Mouse (Mus musculus) stomach, embryonic 15.5 days (tissue): Measurements from ENCODE around the gene Tnfrsf13c. TPM values are rescaled to one million over a fixed set of nuclear protein-coding genes. Genes with fewer than 3 reads are reported as not detected.
A peak's percentile ranks its signal among the peaks of the same experiment; 100 is the strongest.
"Not testable (repeated sequence)": the region's sequence is repeated elsewhere in the genome, so short reads cannot be mapped to it uniquely, and the experiment has no call there.

Source experiments
- ATAC-seq: fragments of 200-750 bp; cut with Nextera tagmentation; 2 replicates; pipeline ENCODE4 v1.8.0; 2017; ENCODE audit warnings: low read depth, moderate number of reproducible peaks, moderate TSS enrichment; ENCODE audit not compliant: insufficient read depth, low FRiP score
- H3K27ac ChIP-seq: fragments of 300-500 bp; sonication (generic); 2 replicates; pipeline ENCODE4 v1.5.1; 2015; ENCODE audit warnings: mild to moderate bottlenecking, inconsistent platforms
- H3K27me3 ChIP-seq: fragments of 300-500 bp; sonication (generic); replicated peaks from 2 replicates; pipeline ENCODE4 v1.6.1; 2015; ENCODE audit warnings: inconsistent platforms
- H3K36me3 ChIP-seq: fragments of 300-500 bp; sonication (generic); 2 replicates; pipeline ENCODE4 v1.6.1; 2015; ENCODE audit warnings: inconsistent platforms
- H3K4me1 ChIP-seq: fragments of 300-500 bp; sonication (generic); 2 replicates; pipeline ENCODE4 v1.6.1; 2015; ENCODE audit warnings: inconsistent platforms
- H3K4me2 ChIP-seq: fragments of 300-500 bp; sonication (generic); 2 replicates; pipeline ENCODE4 v1.6.1; 2015; ENCODE audit warnings: mild to moderate bottlenecking, inconsistent platforms
- H3K4me3 ChIP-seq: fragments of 300-500 bp; sonication (generic); replicated peaks from 2 replicates; pipeline ENCODE4 v1.5.1; 2015; ENCODE audit warnings: inconsistent platforms
- H3K9ac ChIP-seq: fragments of 300-500 bp; sonication (generic); 2 replicates; pipeline ENCODE4 v1.6.1; 2015; ENCODE audit warnings: inconsistent platforms
- H3K9me3 ChIP-seq: fragments of 300-500 bp; sonication (generic); 2 replicates; pipeline ENCODE4 v1.6.1; 2016; ENCODE audit warnings: inconsistent platforms
- WGBS: fragments of 180-500 bp; shearing (Covaris S2); methylation state at CpG from one replicate; pipeline ENCODE4 v1.1.7; 2015; 5-methylcytosine and 5-hydroxymethylcytosine counted together
- polyA plus RNA-seq: library from polyadenylated mRNA; unstranded; fragments of >200 nt; fragmentation: Nextera tagmentation; extraction: Ambion mirVana; gene quantifications from 2 replicates; pipeline ENCODE4 v1.2.1, GENCODE M21; 2015

Tnfrsf13c gene
- polyA plus RNA-seq, 1 experiment from 2014 or later, result 0.13 TPM

GRCm38 (mm10) chr15:82247131-82247776, 23.1 kb upstream of the Tnfrsf13c start:
- no peak for ATAC-seq
- Histone ChIP-seq H3K4me3 (no peak overlapping the region), H3K9ac (no peak overlapping the region), H3K4me2 (no peak overlapping the region), H3K4me1 (peaks cover 9% of the 10 kb centered on the region), H3K36me3 (no peaks in the 10 kb centered on the region), H3K9me3 (no peaks in the 10 kb centered on the region), H3K27me3 (no peaks in the 10 kb centered on the region), H3K27ac (no peak overlapping the region)
- WGBS, result 72% methylated on average over 3 of the region's 3 CpGs

GRCm38 (mm10) chr15:82244805-82245161, 20.6 kb upstream of the Tnfrsf13c start:
- 21% methylated on average over 9 of the region's 9 CpGs for WGBS
- Histone ChIP-seq H3K4me2 (peak overlapping the region; percentile 98), H3K9ac (peak overlapping the region; percentile 43; the same call in 1 of the 2 replicates), H3K4me3 (peak overlapping the region; percentile 76)
- not testable (repeated sequence) for H3K27me3 ChIP-seq, H3K9me3 ChIP-seq, H3K4me1 ChIP-seq, H3K27ac ChIP-seq, H3K36me3 ChIP-seq, ATAC-seq

GRCm38 (mm10) chr15:82244115-82244804, 20.1 kb upstream of the Tnfrsf13c start, which contains the start of gene Cenpm:
Gene Cenpm, minus strand, starts transcription at chr15:82244748.
- no peaks in the 10 kb centered on the region for H3K36me3 ChIP-seq
- peak; percentile 97 for ATAC-seq
- WGBS, result under 1% methylated on average over 65 of the region's 65 CpGs
- no peaks in the 10 kb centered on the region for H3K27me3 ChIP-seq
- peak within 1 kb of the TSS; percentile 76 for H3K4me3 ChIP-seq
- peak within 1 kb of the TSS; percentile 98 for H3K4me2 ChIP-seq
- peak within 1 kb of the TSS; percentile 43 for H3K9ac ChIP-seq
- peak within 1 kb of the TSS; percentile 72 for H3K27ac ChIP-seq
- peaks cover 9% of the 10 kb centered on the region for H3K4me1 ChIP-seq
- no peaks in the 10 kb centered on the region for H3K9me3 ChIP-seq

GRCm38 (mm10) chr15:82243742-82244114, 19.6 kb upstream of the Tnfrsf13c start:
- peak overlapping the region; percentile 43 for H3K9ac ChIP-seq
- H3K27ac ChIP-seq, result peak overlapping the region; percentile 49
- peaks cover 9% of the 10 kb centered on the region for H3K4me1 ChIP-seq
- H3K27me3 ChIP-seq, result no peaks in the 10 kb centered on the region
- H3K4me2 ChIP-seq, result peak overlapping the region; percentile 98
- H3K9me3 ChIP-seq, result no peaks in the 10 kb centered on the region
- H3K36me3 ChIP-seq, result no peaks in the 10 kb centered on the region
- WGBS, result 1% methylated on average over 12 of the region's 12 CpGs
- ATAC-seq, result no peak; the same call in 1 of the 2 replicates
- peak overlapping the region; percentile 76 for H3K4me3 ChIP-seq

- 67% methylated on average over 3 of the region's 3 CpGs for WGBS
- no peak for ATAC-seq
- H3K9me3 ChIP-seq, result no peaks in the 10 kb centered on the region
- peak overlapping the region; percentile 76 for H3K4me3 ChIP-seq
- H3K27ac ChIP-seq, result no peak overlapping the region
- H3K36me3 ChIP-seq, result no peaks in the 10 kb centered on the region
- peak overlapping the region; percentile 98 for H3K4me2 ChIP-seq
- peaks cover 9% of the 10 kb centered on the region for H3K4me1 ChIP-seq
- H3K27me3 ChIP-seq, result no peaks in the 10 kb centered on the region
- H3K9ac ChIP-seq, result peak overlapping the region; percentile 43; the same call in 1 of the 2 replicates
Measured at GRCm38 (mm10) chr15:82243311-82243710, 19.1 kb upstream of the Tnfrsf13c start.

- Histone ChIP-seq H3K27me3 (no peaks in the 10 kb centered on the region), H3K9me3 (no peaks in the 10 kb centered on the region), H3K4me2 (no peak overlapping the region), H3K4me1 (no peaks in the 10 kb centered on the region), H3K27ac (no peak overlapping the region), H3K4me3 (no peak overlapping the region), H3K9ac (no peak overlapping the region), H3K36me3 (no peaks in the 10 kb centered on the region)
- ATAC-seq, result peak; percentile 65; the same call in 1 of the 2 replicates
- 16% methylated on average over 5 of the region's 5 CpGs for WGBS
Measured at GRCm38 (mm10) chr15:82236565-82236964, 12.4 kb upstream of the Tnfrsf13c start.

GRCm38 (mm10) chr15:82235661-82236060, 11.5 kb upstream of the Tnfrsf13c start:
- H3K27me3 ChIP-seq, result no peaks in the 10 kb centered on the region
- ATAC-seq, result no peak
- WGBS, result 62% methylated on average over 10 of the region's 10 CpGs
- no peak overlapping the region for H3K4me3 ChIP-seq
- no peaks in the 10 kb centered on the region for H3K4me1 ChIP-seq
- H3K27ac ChIP-seq, result no peak overlapping the region
- H3K9ac ChIP-seq, result no peak overlapping the region
- no peak overlapping the region for H3K4me2 ChIP-seq
- no peaks in the 10 kb centered on the region for H3K36me3 ChIP-seq
- H3K9me3 ChIP-seq, result no peaks in the 10 kb centered on the region

GRCm38 (mm10) chr15:82232651-82233050, 8.5 kb upstream of the Tnfrsf13c start:
- no peak overlapping the region for H3K4me3 ChIP-seq
- no peaks in the 10 kb centered on the region for H3K9me3 ChIP-seq
- H3K36me3 ChIP-seq, result no peaks in the 10 kb centered on the region
- H3K4me1 ChIP-seq, result no peaks in the 10 kb centered on the region
- no peaks in the 10 kb centered on the region for H3K27me3 ChIP-seq
- no peak for ATAC-seq
- no peak overlapping the region for H3K4me2 ChIP-seq
- 72% methylated on average over 4 of the region's 4 CpGs for WGBS
- H3K27ac ChIP-seq, result no peak overlapping the region
- no peak overlapping the region for H3K9ac ChIP-seq

GRCm38 (mm10) chr15:82231591-82232378, 7.6 kb upstream of the Tnfrsf13c start:
- no peaks in the 10 kb centered on the region for H3K27me3 ChIP-seq
- no peak overlapping the region for H3K27ac ChIP-seq
- no peak for ATAC-seq
- no peaks in the 10 kb centered on the region for H3K36me3 ChIP-seq
- 58% methylated on average over 11 of the region's 11 CpGs for WGBS
- no peak overlapping the region for H3K4me3 ChIP-seq
- H3K9me3 ChIP-seq, result no peaks in the 10 kb centered on the region
- no peak overlapping the region for H3K4me2 ChIP-seq
- no peak overlapping the region for H3K9ac ChIP-seq
- H3K4me1 ChIP-seq, result no peaks in the 10 kb centered on the region

GRCm38 (mm10) chr15:82231100-82231499, 6.9 kb upstream of the Tnfrsf13c start:
- Histone ChIP-seq H3K4me3 (no peak overlapping the region), H3K27me3 (no peaks in the 10 kb centered on the region), H3K4me1 (no peaks in the 10 kb centered on the region), H3K27ac (no peak overlapping the region), H3K9me3 (no peaks in the 10 kb centered on the region), H3K4me2 (no peak overlapping the region), H3K9ac (no peak overlapping the region), H3K36me3 (no peaks in the 10 kb centered on the region)
- ATAC-seq, result 0 out of 2 replicates have a peak, but pooled peaks have one; percentile 38
- WGBS, result 69% methylated on average over 4 of the region's 4 CpGs

- Histone ChIP-seq H3K9ac (no peak overlapping the region), H3K4me2 (no peak overlapping the region), H3K4me3 (no peak overlapping the region), H3K4me1 (no peaks in the 10 kb centered on the region), H3K27me3 (peaks cover 4% of the 10 kb centered on the region; the same call in 1 of the 2 replicates), H3K27ac (no peak overlapping the region), H3K36me3 (no peaks in the 10 kb centered on the region), H3K9me3 (no peaks in the 10 kb centered on the region)
- WGBS, result 68% methylated on average over 6 of the region's 6 CpGs
- ATAC-seq, result peak; percentile 23; the same call in 1 of the 2 replicates
Measured at GRCm38 (mm10) chr15:82230098-82230611, 6.0 kb upstream of the Tnfrsf13c start.
